Mouse (Mus musculus) adrenal gland, postnatal 25 days (tissue): ENCODE data around the gene Vmn2r35. TPM values are rescaled to one million over a fixed set of nuclear protein-coding genes. Genes with fewer than 3 reads are reported as not detected.
"Not testable (repeated sequence)": the region's sequence is repeated elsewhere in the genome, so short reads cannot be mapped to it uniquely, and the experiment has no call there.

Experiments used
- DNase-seq: peaks from one replicate; pipeline ENCODE4 v3.0.0; 2021; ENCODE audit warnings: mixed read lengths
- long read RNA-seq: library from polyadenylated mRNA; stranded (forward); transcript quantifications from one replicate; pipeline ENCODE4 v2.0.0, GENCODE M21; 2021
- total RNA-seq: library from RNA; stranded (reverse); gene quantifications from 2 replicates; pipeline ENCODE4 v1.2.3, GENCODE M21; 2021

Gene Vmn2r35
- total RNA-seq, result not detected in 2 replicates
- long read RNA-seq, result 0 reads

DNA sequence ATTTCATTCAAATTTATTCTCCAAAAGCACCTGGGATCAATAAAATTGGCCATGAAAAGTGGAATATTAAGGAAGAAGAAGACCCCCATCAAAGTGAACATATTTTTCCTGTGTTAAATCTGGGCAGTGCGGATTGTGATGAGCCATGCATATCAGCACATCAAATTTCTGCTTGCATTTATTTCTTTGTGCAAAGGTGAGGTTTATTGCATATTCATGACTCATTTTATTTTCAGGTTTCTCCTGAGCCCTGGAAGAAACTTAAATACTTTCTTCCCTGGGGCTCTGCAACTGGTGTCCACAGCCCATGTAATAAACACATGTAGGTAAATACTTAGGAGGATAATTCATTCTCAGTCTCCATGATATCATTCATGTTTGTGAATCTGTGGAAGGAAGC is at the start of gene Vmn2r35:
Gene Vmn2r35 (minus strand): TSS at position 101 of the 400 bp plus-strand sequence.
- DNase-seq, result not testable (repeated sequence)

DNA sequence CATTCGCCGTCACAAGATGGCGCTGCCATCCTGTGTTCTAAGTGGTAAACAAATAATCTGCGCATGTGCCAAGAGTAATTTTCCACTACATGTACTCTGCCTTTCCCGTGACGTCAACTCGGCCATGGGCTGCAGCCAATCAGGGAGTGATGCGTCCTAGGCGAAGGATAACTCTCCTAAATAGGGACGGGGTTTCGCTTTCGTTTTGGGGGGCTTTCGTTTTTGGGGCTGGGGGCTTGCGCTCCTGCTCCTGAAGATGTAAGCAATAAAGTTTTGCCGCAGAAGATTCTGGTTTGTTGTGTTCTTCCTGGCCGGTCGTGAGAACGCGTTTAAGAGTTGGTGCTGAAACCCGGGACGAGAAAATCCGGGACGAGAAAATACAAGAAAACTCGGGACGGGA is 25.5 kb downstream of the Vmn2r35 start:
- not testable (repeated sequence) for DNase-seq

Other genes starting within 250 kb of the Vmn2r35 start
- gene Vmn2r34, start 130.4 kb downstream of the Vmn2r35 start, total RNA-seq, result not detected in 2 replicates
- not detected in 2 replicates for gene Vmn2r36, start 82.6 kb upstream of the Vmn2r35 start, total RNA-seq